17 mouse cellular contexts compared by ENCODE assay signal in the genomic region with DNA sequence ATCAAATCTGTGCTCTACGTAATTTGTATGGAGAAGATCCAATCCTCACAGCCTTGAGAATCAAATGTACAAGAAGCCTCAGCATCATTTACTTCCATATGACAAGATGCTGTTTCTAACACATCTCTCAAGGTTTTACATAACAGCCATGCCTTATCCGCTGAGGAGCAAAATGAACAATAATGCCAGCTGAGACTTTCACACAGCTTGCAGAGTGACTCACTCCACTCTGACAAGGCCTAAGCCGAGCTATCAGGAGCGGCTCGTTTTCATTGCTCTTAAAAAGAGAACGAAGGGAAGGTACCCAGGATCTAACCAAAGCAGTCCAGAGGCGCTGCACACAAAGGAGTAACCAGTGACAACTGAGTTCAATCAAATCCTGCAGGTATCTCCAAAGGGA.
DNase-seq lines count a peak whose midpoint lies in the region; ATAC-seq lines count a peak whose summit lies in the region.
"Had no signal": no experiment of that assay in that cellular context is flagged by ENCODE, and none has a peak within 500 bp of the region (broad histone marks: within the 10 kb centered on the region; RNA-seq: fewer than 3 reads in every experiment).

No protein-coding gene starts in this region.

- H3K9ac ChIP-seq in forebrain, embryonic 12.5 days, result no peak overlapping the region
- H3K9ac ChIP-seq: lung, embryonic 14.5 days had no signal

- H3K27me3 ChIP-seq in forebrain, embryonic 12.5 days, result no peaks in the 10 kb centered on the region
- H3K27me3 ChIP-seq: megakaryocyte, embryonic 14.5 days had no signal

- no peak overlapping the region for H3K4me3 ChIP-seq in forebrain, embryonic 12.5 days (replicated peaks)
- H3K4me3 ChIP-seq: megakaryocyte, embryonic 14.5 days had no signal

- H3K4me1 ChIP-seq in forebrain, embryonic 12.5 days, result no peaks in the 10 kb centered on the region
- H3K4me1 ChIP-seq: megakaryocyte, embryonic 14.5 days had no signal

- peak; percentile 30 to 67 for DNase-seq in frontal cortex, adult 2 months (ENCODE audit: extremely low spot score in 1 of 2, low spot score in 1 of 2)
- no peak for DNase-seq in frontal cortex, postnatal 25 days (ENCODE audit: low spot score in 2 of 2)
- DNase-seq in layer of hippocampus, postnatal 10 days (ENCODE audit: low spot score in 2 of 2), result peak; percentile 6 to 11
- DNase-seq in right cerebral cortex, adult 2 months (ENCODE audit: low spot score in 2 of 2), result peak; percentile 39 to 40
- no peak for DNase-seq in spleen, postnatal 14 days (ENCODE audit: low spot score in 2 of 2)
- no peak for DNase-seq in gastrocnemius, postnatal 4 days (ENCODE audit: low spot score in 2 of 2)
- DNase-seq in adrenal gland, adult 18-20 months (ENCODE audit: low spot score in 2 of 2), result no peak
- DNase-seq: cerebellum, adult 8-10 months; heart, adult 18-20 months; heart, postnatal 10 days; liver; lung, embryonic 14.5 days; thymus, adult 2 months had no signal

- 53% methylated on average over 7 of the region's 7 CpGs for WGBS in forebrain, embryonic 12.5 days

- no peaks in the 10 kb centered on the region for H3K36me3 ChIP-seq in forebrain, embryonic 12.5 days (replicated peaks)

- no peaks in the 10 kb centered on the region for H3K9me3 ChIP-seq in forebrain, embryonic 12.5 days
- H3K9me3 ChIP-seq: megakaryocyte, embryonic 14.5 days had no signal

- no peak overlapping the region for H3K27ac ChIP-seq in forebrain, embryonic 12.5 days
- H3K27ac ChIP-seq: kidney, postnatal 0 days had no signal

- 0 out of 2 replicates have a peak, but pooled peaks have one; percentile 23 for ATAC-seq in forebrain, embryonic 12.5 days (ENCODE audit: low FRiP score)
- ATAC-seq: inflammation-experienced regulatory T-cells, adult 6 months had no signal

- H3K4me2 ChIP-seq in forebrain, embryonic 12.5 days, result no peak overlapping the region
- H3K4me2 ChIP-seq: lung, embryonic 14.5 days had no signal

Comparison
In these comparisons a context has a peak if more than half of its experiments do, and no peak if none do; other contexts are left out.
1. DNase-seq: peak in frontal cortex, adult 2 months (2 of 2), layer of hippocampus, postnatal 10 days (2 of 2) and right cerebral cortex, adult 2 months (2 of 2); none in frontal cortex, postnatal 25 days (0 of 2), spleen, postnatal 14 days (0 of 2), gastrocnemius, postnatal 4 days (0 of 2) and adrenal gland, adult 18-20 months (0 of 2).